Mouse (Mus musculus): ENCODE results near the gene Spast. TPM values are rescaled to one million over a fixed set of nuclear protein-coding genes. Genes with fewer than 3 reads are reported as not detected.

Gene Spast
- total RNA-seq, 2 experiments from 2014 or later: 50.0 to 50.5 TPM

DNA sequence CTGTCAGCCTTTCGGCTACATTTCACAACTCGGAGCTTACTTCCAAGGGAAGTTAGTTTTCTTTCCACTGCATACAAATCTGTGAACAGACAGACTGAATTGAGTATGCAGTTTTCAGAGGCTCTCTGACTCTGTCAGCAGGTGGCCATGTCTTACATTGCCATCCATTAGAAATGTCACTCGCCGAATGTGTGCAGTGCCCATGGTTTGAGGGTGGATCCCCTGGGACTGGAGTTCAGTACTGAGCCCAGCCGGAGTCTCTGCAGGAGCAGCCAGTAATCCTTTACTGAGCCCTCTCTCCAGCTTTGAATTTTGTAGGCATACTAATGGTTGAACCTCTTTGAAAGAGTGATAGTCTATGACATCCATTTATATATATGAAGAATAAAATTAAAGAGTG, 2.4 kb downstream of the Spast start:
- peak overlapping the region; percentile 85; the same call in 1 of the 2 replicates for H3K4me3 ChIP-seq

DNA sequence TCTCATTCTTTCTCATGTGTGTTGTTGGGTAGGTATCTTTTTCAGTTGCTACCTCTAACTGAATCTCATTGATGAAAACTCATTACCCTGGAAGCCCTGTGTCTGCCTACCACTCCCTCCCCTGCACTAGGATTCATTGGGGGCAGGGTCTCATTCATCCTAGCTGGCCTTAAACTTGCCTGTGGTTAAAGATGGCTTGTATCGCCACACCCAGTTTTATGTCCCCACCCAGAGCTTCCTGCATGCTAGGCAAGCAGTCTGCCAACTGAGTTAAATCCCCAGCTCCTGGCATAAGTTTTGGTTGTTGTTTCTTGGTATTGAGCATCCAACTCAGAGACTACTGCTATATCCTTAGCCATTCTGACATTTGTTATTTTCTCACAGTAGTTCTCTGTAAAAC, 24.8 kb downstream of the Spast start:
- no peak for DNase-seq (ENCODE audit: low spot score in 2 of 2)
- no peak for TF ChIP-seq CTCF (conservative IDR thresholded peaks at IDR 0.05)
- H3K4me3 ChIP-seq: no peak overlapping the region
- H3K27ac ChIP-seq: no peak overlapping the region

More for the DNA sequence above, 2.4 kb downstream of the Spast start:
- H3K27ac ChIP-seq: no peak overlapping the region
- no peak for DNase-seq (ENCODE audit: low spot score in 2 of 2)
- no peak for TF ChIP-seq CTCF (conservative IDR thresholded peaks at IDR 0.05)

- Histone ChIP-seq H3K27ac (no peak overlapping the region), H3K4me3 (no peak overlapping the region)
- no peak for DNase-seq (ENCODE audit: low spot score in 2 of 2)
- no peak for TF ChIP-seq CTCF (conservative IDR thresholded peaks at IDR 0.05)
These were observed 38.1 kb downstream of the Spast start for GRCm38 (mm10) chr17:74376916-74377315.

DNA sequence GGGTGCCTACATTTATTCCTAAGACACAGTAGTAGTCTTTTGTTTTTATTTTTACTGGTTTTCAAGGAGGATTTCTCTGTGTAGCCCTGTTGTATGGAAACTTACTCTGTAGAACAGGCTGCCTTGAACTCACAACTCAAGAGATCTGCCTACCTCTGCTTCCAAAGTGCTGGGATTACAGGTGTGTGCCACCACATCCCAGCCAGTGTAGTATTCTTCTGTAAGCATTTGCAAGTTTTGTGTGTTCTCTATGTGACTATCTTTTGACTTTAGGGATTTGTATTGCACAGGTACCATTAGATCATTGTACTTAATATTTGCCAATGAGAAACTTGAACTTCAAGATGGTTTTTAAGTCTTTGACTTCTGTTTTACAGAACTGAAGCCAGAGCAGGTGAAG, 47.9 kb downstream of the Spast start:
- no peak overlapping the region for H3K27ac ChIP-seq
- TF ChIP-seq CTCF (conservative IDR thresholded peaks at IDR 0.05): no peak
- H3K4me3 ChIP-seq: no peak overlapping the region
- DNase-seq (ENCODE audit: low spot score in 2 of 2): no peak

DNA sequence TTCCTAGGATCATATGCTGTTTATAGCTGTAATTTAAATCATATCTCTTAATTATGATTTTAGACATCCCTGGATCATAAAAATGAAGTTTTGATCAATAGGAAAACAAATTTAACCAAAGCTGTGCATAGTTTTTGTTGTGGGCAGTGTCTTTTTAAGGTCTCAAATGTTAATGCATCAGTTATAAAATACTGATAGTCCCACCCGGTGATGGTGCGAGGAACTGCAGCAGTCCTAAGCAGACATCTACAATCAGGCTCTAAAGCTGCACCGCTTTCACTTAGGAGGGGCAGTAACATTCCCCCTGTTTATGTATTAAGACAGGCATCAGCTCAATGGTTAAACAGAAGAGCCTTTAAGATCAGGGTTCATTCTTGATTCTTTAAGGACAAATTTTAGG, 51.1 kb downstream of the Spast start:
- TF ChIP-seq CTCF (conservative IDR thresholded peaks at IDR 0.05): peak; percentile 50
- DNase-seq (ENCODE audit: low spot score in 2 of 2): no peak
- no peak overlapping the region for H3K27ac ChIP-seq
- no peak overlapping the region for H3K4me3 ChIP-seq

DNA sequence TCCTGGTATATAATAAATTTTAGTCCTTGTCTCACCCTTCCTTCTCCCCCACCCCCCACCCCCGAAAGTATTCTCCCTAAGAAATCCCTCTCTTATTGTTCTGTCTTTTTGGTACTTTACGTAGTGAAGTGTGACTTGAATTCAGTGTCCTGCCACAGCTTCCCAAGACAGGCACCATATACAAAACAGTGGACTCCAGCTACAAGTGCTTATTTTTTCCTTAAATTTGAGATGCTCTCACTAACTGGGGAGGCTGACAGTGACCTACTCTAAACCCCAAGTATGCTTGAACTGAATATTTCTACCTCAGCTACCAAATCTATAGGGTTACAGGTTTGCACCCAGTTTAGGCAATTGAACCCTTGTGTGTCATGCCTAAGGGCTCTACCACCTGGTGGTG, 55.6 kb downstream of the Spast start:
- DNase-seq (ENCODE audit: low spot score in 2 of 2): peak in 1 of 2 experiments; percentile 5
- Histone ChIP-seq H3K4me3 (no peak overlapping the region), H3K27ac (no peak overlapping the region)
- no peak for TF ChIP-seq CTCF (conservative IDR thresholded peaks at IDR 0.05)

DNA sequence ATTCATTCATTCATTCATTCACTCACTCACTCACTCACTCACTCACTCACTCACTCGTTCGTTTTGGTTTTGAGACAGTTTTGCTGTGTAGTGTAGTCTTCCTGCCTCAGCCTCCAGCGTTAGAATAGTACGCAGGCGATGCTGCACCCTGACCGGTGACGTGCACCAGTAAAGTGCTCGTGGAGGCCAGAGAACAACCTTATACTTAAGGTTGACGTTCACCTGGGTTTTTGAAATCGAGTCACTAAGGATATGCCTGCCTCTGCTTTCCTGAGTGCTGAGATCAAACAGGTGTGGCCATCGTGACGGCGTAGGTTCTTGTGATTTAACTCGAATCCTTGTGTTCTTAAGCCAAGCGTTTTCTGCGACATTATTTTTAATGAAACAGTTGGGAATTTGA, 56.1 kb downstream of the Spast start:
- Histone ChIP-seq H3K4me3 (peak overlapping the region; percentile 67), H3K27ac (peak overlapping the region; percentile 94)
- DNase-seq (ENCODE audit: low spot score in 2 of 2): no peak
- no peak for TF ChIP-seq CTCF (conservative IDR thresholded peaks at IDR 0.05)

DNA sequence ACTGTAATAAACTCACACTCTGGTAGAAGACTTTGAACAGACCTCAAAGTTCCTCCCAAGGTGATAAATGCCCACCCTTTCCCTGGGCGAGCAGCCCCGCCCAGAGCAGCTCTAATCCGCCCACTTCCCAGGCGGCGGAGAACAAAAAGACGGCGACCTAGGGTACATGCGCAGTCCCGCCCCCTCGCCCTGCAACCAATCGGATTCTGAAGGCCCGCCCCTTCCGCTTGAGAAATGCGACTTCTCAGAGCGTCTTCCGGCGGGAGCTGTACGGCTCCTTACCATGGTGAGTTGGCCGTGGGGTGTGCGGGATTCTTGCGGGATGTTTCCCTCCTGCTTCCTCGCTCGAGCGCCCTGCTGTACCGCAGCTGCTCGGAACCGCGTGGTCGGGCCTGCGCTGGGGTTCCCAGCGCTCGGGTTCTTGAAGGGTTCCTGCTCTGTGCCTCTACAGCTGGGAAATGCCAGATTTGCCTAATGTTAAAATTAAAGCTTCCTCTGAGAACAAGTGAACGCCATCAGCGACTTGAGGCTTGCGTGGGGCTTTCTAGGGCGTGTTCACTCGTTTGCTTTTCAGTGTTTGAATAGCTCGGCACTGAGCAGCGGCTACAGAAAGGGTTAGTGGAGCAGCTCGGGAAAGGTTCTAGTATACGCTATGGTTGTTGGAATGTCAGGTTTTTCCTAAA, 56.7 kb downstream of the Spast start, which contains the start of gene Slc30a6:
Gene Slc30a6, plus strand, starts transcription at position 226 of the 683 bp plus-strand sequence.
- peak within 1 kb of the TSS; percentile 94 for H3K27ac ChIP-seq
- peak within 1 kb of the TSS; percentile 67 for H3K4me3 ChIP-seq
- peak; percentile 96 to 98 for DNase-seq (ENCODE audit: low spot score in 2 of 2)
- TF ChIP-seq CTCF (conservative IDR thresholded peaks at IDR 0.05): no peak

DNA sequence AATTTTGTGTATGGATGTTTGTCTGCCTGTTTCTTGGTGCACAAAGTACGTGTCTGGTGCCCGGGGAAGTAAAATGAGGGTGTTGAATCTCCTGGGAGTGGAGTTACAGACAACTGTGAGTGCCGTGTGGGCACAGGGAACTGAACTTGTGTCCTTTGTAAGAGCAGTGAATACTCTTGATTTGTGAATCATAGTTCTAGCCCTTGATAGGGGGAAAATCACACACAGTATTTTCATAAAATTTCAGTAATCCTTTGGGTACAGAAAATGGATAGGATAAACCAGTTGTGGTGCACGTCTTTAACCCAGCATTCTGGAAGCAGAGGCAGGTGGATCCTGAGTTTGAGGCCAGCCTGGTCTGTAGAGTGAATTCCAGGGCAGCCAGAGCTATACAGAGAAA, 58.0 kb downstream of the Spast start:
- Histone ChIP-seq H3K27ac (no peak overlapping the region), H3K4me3 (no peak overlapping the region)
- no peak for TF ChIP-seq CTCF (conservative IDR thresholded peaks at IDR 0.05)
- DNase-seq (ENCODE audit: low spot score in 2 of 2): peak in 1 of 2 experiments; percentile 6

GRCm38 (mm10) chr17:74397173-74397572, 58.4 kb downstream of the Spast start:
- no peak overlapping the region for H3K27ac ChIP-seq
- peak in 1 of 2 experiments; percentile 2 for DNase-seq (ENCODE audit: low spot score in 2 of 2)
- no peak overlapping the region for H3K4me3 ChIP-seq
- TF ChIP-seq CTCF (conservative IDR thresholded peaks at IDR 0.05): no peak

GRCm38 (mm10) chr17:74402486-74403222, 63.9 kb downstream of the Spast start:
- no peak overlapping the region for H3K27ac ChIP-seq
- no peak for TF ChIP-seq CTCF (conservative IDR thresholded peaks at IDR 0.05)
- H3K4me3 ChIP-seq: no peak overlapping the region
- DNase-seq (ENCODE audit: low spot score in 2 of 2): peak in 1 of 2 experiments; percentile 3

DNA sequence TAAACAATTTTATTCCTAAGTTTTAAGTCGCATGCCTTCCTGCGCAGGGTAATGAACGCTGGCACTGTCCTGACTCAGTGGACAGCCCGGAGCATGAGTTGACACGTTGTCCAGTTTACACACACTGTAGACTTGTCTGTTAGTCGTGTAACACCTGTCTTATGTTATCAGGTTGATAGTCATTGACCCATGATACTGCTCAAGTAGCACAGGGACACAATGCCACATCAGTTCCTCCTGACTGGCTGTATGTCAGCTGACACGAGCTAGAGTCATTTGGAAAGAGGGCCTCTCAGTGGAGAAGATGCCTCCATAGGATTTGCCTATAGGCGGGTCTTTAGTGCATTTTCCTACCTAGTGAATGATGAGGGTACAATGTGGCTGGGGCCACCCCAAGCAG, 67.7 kb downstream of the Spast start:
- no peak for TF ChIP-seq CTCF (conservative IDR thresholded peaks at IDR 0.05)
- DNase-seq (ENCODE audit: low spot score in 2 of 2): no peak
- Histone ChIP-seq H3K27ac (no peak overlapping the region), H3K4me3 (no peak overlapping the region)

DNA sequence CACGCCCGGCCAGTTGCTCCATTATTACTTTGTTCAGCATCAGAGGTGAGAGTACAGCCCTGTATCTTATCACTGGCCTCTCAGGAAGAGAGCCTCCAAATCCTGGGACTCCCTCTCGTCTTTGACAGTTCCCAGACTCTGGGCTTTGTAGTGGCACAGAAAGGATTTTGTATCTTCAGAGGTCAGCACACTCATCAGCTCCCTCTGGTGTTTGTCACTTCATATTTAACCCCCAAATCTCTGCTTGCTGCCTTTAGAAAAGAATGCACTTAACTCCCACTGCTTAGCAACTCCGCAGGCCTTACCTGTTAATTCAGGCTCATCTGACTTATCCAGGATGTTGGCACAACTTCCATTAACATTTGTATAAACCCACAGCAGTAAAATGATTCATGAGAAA, 70.9 kb downstream of the Spast start:
- peak; percentile 62 for TF ChIP-seq CTCF (conservative IDR thresholded peaks at IDR 0.05)
- Histone ChIP-seq H3K27ac (no peak overlapping the region), H3K4me3 (no peak overlapping the region)
- no peak for DNase-seq (ENCODE audit: low spot score in 2 of 2)

DNA sequence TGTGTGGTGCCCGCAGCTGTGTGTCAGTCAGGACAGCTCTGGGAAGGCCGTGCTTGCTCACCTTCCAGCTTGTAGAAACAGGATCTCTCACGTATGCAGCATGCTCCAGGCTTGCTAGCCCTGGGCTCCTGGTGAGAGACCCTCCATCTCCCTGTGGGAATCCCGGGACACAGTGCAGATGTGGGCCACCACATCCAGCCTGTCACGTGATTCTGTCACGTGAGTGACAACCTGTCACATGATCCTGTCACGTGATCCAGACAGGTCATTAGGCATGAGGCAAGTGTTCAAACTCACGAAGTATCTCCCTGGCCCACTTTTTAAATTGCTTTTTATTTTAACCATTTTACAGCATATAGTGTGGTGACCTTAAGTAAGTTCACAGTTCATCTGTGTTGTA, 74.5 kb downstream of the Spast start:
- H3K27ac ChIP-seq: no peak overlapping the region
- TF ChIP-seq CTCF (conservative IDR thresholded peaks at IDR 0.05): no peak
- no peak overlapping the region for H3K4me3 ChIP-seq
- DNase-seq (ENCODE audit: low spot score in 2 of 2): no peak

Measured in layer of hippocampus, adult 2 months (tissue).